Mouse (Mus musculus) kidney, adult 2 months (tissue): ENCODE data around the gene Rrp1. TPM values are rescaled to one million over a fixed set of nuclear protein-coding genes. Genes with fewer than 3 reads are reported as not detected.
"Not testable (repeated sequence)": the region's sequence is repeated elsewhere in the genome, so short reads cannot be mapped to it uniquely, and the experiment has no call there.

Experiments used
- DNase-seq: peaks from one replicate; pipeline ENCODE4 v3.0.0; 2021
- H3K27ac ChIP-seq: fragments of 200-500 bp; 2 replicates; pipeline ENCODE4 v1.5.1; 2012; ENCODE audit warnings: low read depth, low read length, control low read depth, inconsistent platforms; ENCODE audit not compliant: insufficient read depth
- H3K27me3 ChIP-seq: fragments of 200-500 bp; replicated peaks from 2 replicates; pipeline ENCODE4 v1.6.1; 2012; ENCODE audit warnings: mild to moderate bottlenecking, moderate library complexity, low read length, inconsistent platforms; ENCODE audit not compliant: control insufficient read depth, insufficient read depth
- H3K36me3 ChIP-seq: fragments of 200-500 bp; 2 replicates; pipeline ENCODE4 v1.6.1; 2012; ENCODE audit warnings: mild to moderate bottlenecking, moderate library complexity, low read length, inconsistent platforms; ENCODE audit not compliant: control insufficient read depth, insufficient read depth
- H3K4me1 ChIP-seq: fragments of 200-500 bp; 2 replicates; pipeline ENCODE4 v1.6.1; 2011; ENCODE audit warnings: low read length; ENCODE audit not compliant: control insufficient read depth, insufficient read depth
- H3K4me3 ChIP-seq: fragments of 200-500 bp; 2 replicates; pipeline ENCODE4 v1.5.1; 2011; ENCODE audit warnings: mild to moderate bottlenecking, low read depth, low read length, control low read depth; ENCODE audit not compliant: insufficient read depth
- CTCF ChIP-seq: fragments of 200-500 bp; conservative IDR thresholded peaks from 2 replicates; pipeline ENCODE4 v1.5.1; 2011; ENCODE audit warnings: low read depth, mild to moderate bottlenecking, control low read depth, low read length, moderate library complexity, mixed read lengths; ENCODE audit not compliant: insufficient read depth, insufficient read length
- POLR2A ChIP-seq: fragments of 200-500 bp; IDR thresholded peaks from one replicate; pipeline ENCODE4 v1.6.1; 2011; ENCODE audit warnings: low read depth, low read length, control low read depth
- WGBS: fragments of 180-500 bp; shearing (Covaris S2); methylation state at CpG from one replicate; pipeline ENCODE4 v1.1.7; 2018; 5-methylcytosine and 5-hydroxymethylcytosine counted together
- polyA plus RNA-seq: library from polyadenylated mRNA; depleted of rRNA; stranded (reverse); fragments of >200 nt; gene quantifications from 2 replicates; pipeline ENCODE4 v1.2.3, GENCODE M21; 2012

The Rrp1 gene
- polyA plus RNA-seq, 1 experiment = 80.3 TPM

- DNase-seq = peak; percentile 89
- Histone ChIP-seq H3K27ac (peak within 1 kb of the TSS; percentile 69), H3K27me3 (no peaks in the 10 kb centered on the region), H3K36me3 (no peaks in the 10 kb centered on the region), H3K4me3 (peak within 1 kb of the TSS; percentile 86), H3K4me1 (peaks cover 6% of the 10 kb centered on the region; the same call in 1 of the 2 replicates)
- 2% methylated on average over 40 of the region's 40 CpGs for WGBS
- TF ChIP-seq POLR2A (no peak), CTCF (no peak)
Measured at GRCm38 (mm10) chr10:78425181-78426041, 12.6 kb upstream of the Rrp1 start, which contains the start of gene Cstb. Gene Cstb, plus strand, starts transcription at chr10:78425669.

- Histone ChIP-seq H3K27me3 (no peaks in the 10 kb centered on the region), H3K36me3 (no peaks in the 10 kb centered on the region), H3K4me1 (peaks cover 6% of the 10 kb centered on the region; the same call in 1 of the 2 replicates), H3K27ac (no peak overlapping the region), H3K4me3 (no peak overlapping the region)
- WGBS = 90% methylated on average over 3 of the region's 3 CpGs
- DNase-seq = no peak
- TF ChIP-seq POLR2A (no peak), CTCF (no peak)
Measured at GRCm38 (mm10) chr10:78422614-78423013, 9.8 kb upstream of the Rrp1 start.

GRCm38 (mm10) chr10:78420929-78421328 lies 8.1 kb upstream of the Rrp1 start:
- Histone ChIP-seq H3K4me1 (peaks cover 6% of the 10 kb centered on the region; the same call in 1 of the 2 replicates), H3K27me3 (no peaks in the 10 kb centered on the region), H3K27ac (no peak overlapping the region), H3K36me3 (no peaks in the 10 kb centered on the region), H3K4me3 (no peak overlapping the region)
- no peak for DNase-seq
- WGBS = 80% methylated on average over 2 of the region's 2 CpGs
- no peak for TF ChIP-seq CTCF
- TF ChIP-seq POLR2A = no peak

- Histone ChIP-seq H3K4me1 (no peaks in the 10 kb centered on the region), H3K27ac (no peak overlapping the region), H3K27me3 (no peaks in the 10 kb centered on the region), H3K4me3 (no peak overlapping the region), H3K36me3 (no peaks in the 10 kb centered on the region)
- no peak for DNase-seq
- no peak for TF ChIP-seq POLR2A
- no peak for TF ChIP-seq CTCF
- WGBS = 89% methylated on average over 2 of the region's 2 CpGs
Measured at GRCm38 (mm10) chr10:78418791-78419190, 5.9 kb upstream of the Rrp1 start.

- Histone ChIP-seq H3K27me3 (no peaks in the 10 kb centered on the region), H3K4me3 (no peak overlapping the region), H3K27ac (no peak overlapping the region), H3K36me3 (no peaks in the 10 kb centered on the region), H3K4me1 (no peaks in the 10 kb centered on the region)
- 59% methylated on average over 5 of the region's 5 CpGs for WGBS
- TF ChIP-seq POLR2A (no peak), CTCF (no peak)
- DNase-seq = no peak
Measured at GRCm38 (mm10) chr10:78417888-78418287, 5.0 kb upstream of the Rrp1 start.

GRCm38 (mm10) chr10:78414936-78415335 lies 2.1 kb upstream of the Rrp1 start:
- 92% methylated on average over 4 of the region's 4 CpGs for WGBS
- not testable (repeated sequence) for DNase-seq, H3K27ac ChIP-seq, H3K4me1 ChIP-seq, H3K27me3 ChIP-seq, H3K4me3 ChIP-seq, H3K36me3 ChIP-seq

- Histone ChIP-seq H3K4me1 (0 out of 2 replicates have a peak, but pooled peaks cover 4% of the 10 kb centered on the region), H3K36me3 (no peaks in the 10 kb centered on the region), H3K27ac (no peak overlapping the region), H3K4me3 (peak overlapping the region; percentile 92), H3K27me3 (no peaks in the 10 kb centered on the region)
- TF ChIP-seq POLR2A = no peak
- no peak for TF ChIP-seq CTCF
- DNase-seq = no peak
- WGBS = 34% methylated on average over 7 of the region's 7 CpGs
Measured at GRCm38 (mm10) chr10:78413152-78413520, 293 bp upstream of the Rrp1 start.
